Mouse (Mus musculus) intestine, embryonic 16.5 days (tissue): ENCODE measurements around the gene Bzw1. TPM values are rescaled to one million over a fixed set of nuclear protein-coding genes. Genes with fewer than 3 reads are reported as not detected.
A peak's percentile ranks its signal among the peaks of the same experiment; 100 is the strongest.

Source experiments
- ATAC-seq: fragments of 200-750 bp; cut with Nextera tagmentation; 2 replicates; pipeline ENCODE4 v1.8.0; 2017; ENCODE audit warnings: moderate TSS enrichment, moderate library complexity
- H3K27ac ChIP-seq: fragments of 300-500 bp; sonication (generic); 2 replicates; pipeline ENCODE4 v1.5.1; 2014; ENCODE audit warnings: mild to moderate bottlenecking, low read length
- H3K27me3 ChIP-seq: fragments of 300-500 bp; sonication (generic); replicated peaks from 2 replicates; pipeline ENCODE4 v1.6.1; 2014; ENCODE audit warnings: low read length, control low read depth, mixed read lengths; ENCODE audit not compliant: control insufficient read depth, insufficient read depth
- H3K36me3 ChIP-seq: fragments of 300-500 bp; sonication (generic); 2 replicates; pipeline ENCODE4 v1.6.1; 2014; ENCODE audit warnings: low read length, control low read depth; ENCODE audit not compliant: control insufficient read depth, insufficient read depth
- H3K4me1 ChIP-seq: fragments of 300-500 bp; sonication (generic); 2 replicates; pipeline ENCODE4 v1.6.1; 2014; ENCODE audit warnings: low read length, control low read depth, mixed read lengths; ENCODE audit not compliant: control insufficient read depth, insufficient read depth
- H3K4me2 ChIP-seq: fragments of 300-500 bp; sonication (generic); 2 replicates; pipeline ENCODE4 v1.6.1; 2014; ENCODE audit warnings: low read depth, low read length, control low read depth
- H3K4me3 ChIP-seq: fragments of 300-500 bp; sonication (generic); 2 replicates; pipeline ENCODE4 v1.5.1; 2014; ENCODE audit warnings: mild to moderate bottlenecking, low read length
- H3K9ac ChIP-seq: fragments of 300-500 bp; sonication (generic); 2 replicates; pipeline ENCODE4 v1.6.1; 2014; ENCODE audit warnings: low read depth, low read length
- H3K9me3 ChIP-seq: fragments of 300-500 bp; sonication (generic); 2 replicates; pipeline ENCODE4 v1.6.1; 2016; ENCODE audit warnings: low read length, control low read depth; ENCODE audit not compliant: control insufficient read depth
- WGBS: fragments of 180-500 bp; shearing (Covaris S2); extraction: QIAGEN DNeasy Blood & Tissue Kit; methylation state at CpG from one replicate; pipeline ENCODE4 v1.1.7; 2014; 5-methylcytosine and 5-hydroxymethylcytosine counted together
- polyA plus RNA-seq: library from polyadenylated mRNA; unstranded; fragments of >200 nt; fragmentation: Nextera tagmentation; extraction: Ambion mirVana; gene quantifications from 2 replicates; pipeline ENCODE4 v1.2.1, GENCODE M21; 2015

Bzw1 gene
- polyA plus RNA-seq, 1 experiment from 2014 or later, result 276 TPM

- H3K4me3 ChIP-seq, result peak overlapping the region; percentile 77
- H3K9me3 ChIP-seq, result no peaks in the 10 kb centered on the region
- H3K9ac ChIP-seq, result peak overlapping the region; percentile 92
- H3K27me3 ChIP-seq, result no peaks in the 10 kb centered on the region
- H3K4me2 ChIP-seq, result peak overlapping the region; percentile 76
- no peaks in the 10 kb centered on the region for H3K36me3 ChIP-seq
- H3K4me1 ChIP-seq, result peaks cover 5% of the 10 kb centered on the region
- peak overlapping the region; percentile 93 for H3K27ac ChIP-seq
- WGBS, result 9% methylated on average over 10 of the region's 10 CpGs
- no peak for ATAC-seq
These were observed 52.0 kb downstream of the Bzw1 start for GRCm38 (mm10) chr1:58444691-58445090.

- H3K9ac ChIP-seq, result peak within 1 kb of the TSS; percentile 92
- H3K4me1 ChIP-seq, result peaks cover 5% of the 10 kb centered on the region
- H3K9me3 ChIP-seq, result no peaks in the 10 kb centered on the region
- H3K36me3 ChIP-seq, result no peaks in the 10 kb centered on the region
- H3K4me2 ChIP-seq, result peak within 1 kb of the TSS; percentile 76
- no peaks in the 10 kb centered on the region for H3K27me3 ChIP-seq
- peak within 1 kb of the TSS; percentile 77 for H3K4me3 ChIP-seq
- WGBS, result under 1% methylated on average over 33 of the region's 33 CpGs
- H3K27ac ChIP-seq, result peak within 1 kb of the TSS; percentile 93
- ATAC-seq, result peak; percentile 98
These were observed 52.5 kb downstream of the Bzw1 start, which contains the start of the genes Nif3l1 and Ppil3 for GRCm38 (mm10) chr1:58445143-58445722. TSS of gene Nif3l1 (plus strand) at chr1:58445151. TSS of gene Ppil3 (minus strand) at chr1:58445486.

- H3K4me3 ChIP-seq, result peak overlapping the region; percentile 77
- ATAC-seq, result peak; percentile 5; the same call in 1 of the 2 replicates
- H3K9me3 ChIP-seq, result no peaks in the 10 kb centered on the region
- H3K36me3 ChIP-seq, result no peaks in the 10 kb centered on the region
- peak overlapping the region; percentile 76 for H3K4me2 ChIP-seq
- 5% methylated on average over 11 of the region's 11 CpGs for WGBS
- H3K27me3 ChIP-seq, result no peaks in the 10 kb centered on the region
- peaks cover 5% of the 10 kb centered on the region for H3K4me1 ChIP-seq
- peak overlapping the region; percentile 93 for H3K27ac ChIP-seq
- peak overlapping the region; percentile 92 for H3K9ac ChIP-seq
These were observed 53.2 kb downstream of the Bzw1 start for GRCm38 (mm10) chr1:58445861-58446260.

- H3K27ac ChIP-seq, result no peak overlapping the region
- no peak overlapping the region for H3K4me3 ChIP-seq
- peaks cover 5% of the 10 kb centered on the region for H3K4me1 ChIP-seq
- H3K4me2 ChIP-seq, result no peak overlapping the region
- H3K27me3 ChIP-seq, result no peaks in the 10 kb centered on the region
- 94% methylated on average over 7 of the region's 7 CpGs for WGBS
- 0 out of 2 replicates have a peak, but pooled peaks cover 1% of the 10 kb centered on the region for H3K36me3 ChIP-seq
- H3K9ac ChIP-seq, result no peak overlapping the region
- no peak for ATAC-seq
- no peaks in the 10 kb centered on the region for H3K9me3 ChIP-seq
These were observed 55.1 kb downstream of the Bzw1 start for GRCm38 (mm10) chr1:58447766-58448165.

GRCm38 (mm10) chr1:58448396-58448795 is 55.7 kb downstream of the Bzw1 start:
- H3K36me3 ChIP-seq, result 0 out of 2 replicates have a peak, but pooled peaks cover 6% of the 10 kb centered on the region
- peaks cover 5% of the 10 kb centered on the region for H3K4me1 ChIP-seq
- no peak for ATAC-seq
- H3K4me2 ChIP-seq, result no peak overlapping the region
- WGBS, result 81% methylated on average over 7 of the region's 7 CpGs
- H3K27me3 ChIP-seq, result no peaks in the 10 kb centered on the region
- no peaks in the 10 kb centered on the region for H3K9me3 ChIP-seq
- H3K9ac ChIP-seq, result no peak overlapping the region
- no peak overlapping the region for H3K4me3 ChIP-seq
- no peak overlapping the region for H3K27ac ChIP-seq

GRCm38 (mm10) chr1:58454316-58454715 is 61.6 kb downstream of the Bzw1 start:
- Histone ChIP-seq H3K4me3 (no peak overlapping the region), H3K4me1 (no peaks in the 10 kb centered on the region), H3K36me3 (peaks cover 22% of the 10 kb centered on the region; the same call in 1 of the 2 replicates), H3K27ac (no peak overlapping the region), H3K9ac (no peak overlapping the region), H3K9me3 (no peaks in the 10 kb centered on the region), H3K27me3 (no peaks in the 10 kb centered on the region), H3K4me2 (no peak overlapping the region)
- 91% methylated on average over 6 of the region's 6 CpGs for WGBS
- no peak for ATAC-seq

Other genes with a start within 250 kb of the Bzw1 start
- gene Aox4, start 182.5 kb upstream of the Bzw1 start, polyA plus RNA-seq, result 0.06 and 0.10 TPM in 2 replicates
- 0.02 and 0.09 TPM in 2 replicates for gene Aox2, start 114.6 kb upstream of the Bzw1 start, polyA plus RNA-seq
- gene Clk1, start 31.2 kb downstream of the Bzw1 start, polyA plus RNA-seq, result 131 and 137 TPM in 2 replicates
- 35.6 and 37.7 TPM in 2 replicates for gene Nif3l1, start 52.3 kb downstream of the Bzw1 start, polyA plus RNA-seq
- 40.9 and 53.6 TPM in 2 replicates for gene Ppil3, start 52.6 kb downstream of the Bzw1 start, polyA plus RNA-seq
- 14.6 and 20.3 TPM in 2 replicates for gene Orc2, start 112.2 kb downstream of the Bzw1 start, polyA plus RNA-seq
- gene Fam126b, start 193.4 kb downstream of the Bzw1 start, polyA plus RNA-seq, result 7.0 and 9.6 TPM in 2 replicates
- gene Ndufb3, start 193.5 kb downstream of the Bzw1 start, polyA plus RNA-seq, result 197 and 198 TPM in 2 replicates